Mouse (Mus musculus): ENCODE results near the gene Gpr158. TPM values are rescaled to one million over a fixed set of nuclear protein-coding genes. Genes with fewer than 3 reads are reported as not detected.
"Not testable (repeated sequence)": the region's sequence is repeated elsewhere in the genome, so short reads cannot be mapped to it uniquely, and the experiment has no call there.

Gpr158 gene
- polyA plus RNA-seq, 1 experiment from 2014 or later, result 0.08 TPM

DNA sequence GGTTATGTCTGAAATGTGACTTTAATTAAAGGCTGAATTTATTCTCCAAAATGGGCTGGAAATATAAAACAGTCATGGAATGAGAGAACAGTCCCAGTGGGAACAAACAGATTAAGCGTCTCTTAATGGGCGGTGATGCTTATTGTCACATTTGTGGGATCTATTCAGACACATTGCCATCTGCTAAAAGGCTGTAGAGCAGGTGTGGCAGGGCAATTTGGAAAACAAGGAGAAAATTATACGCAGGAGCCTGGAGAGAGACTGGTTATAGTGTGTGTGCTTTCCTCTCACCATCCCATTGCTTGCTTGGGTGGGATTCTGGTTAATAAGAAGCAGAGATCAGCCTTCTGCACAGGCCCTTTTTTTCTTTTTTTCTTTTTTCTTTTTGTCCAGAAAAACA is 32.3 kb downstream of the Gpr158 start:
- no peak for ATAC-seq (replicated peaks; ENCODE audit: low FRiP score, low TSS enrichment, low read depth)
- H3K4me3 ChIP-seq (ENCODE audit: low read depth, low read length), result no peak overlapping the region
- no peaks in the 10 kb centered on the region for H3K27me3 ChIP-seq (replicated peaks; ENCODE audit: control insufficient read depth, insufficient read depth, low read length)
- H3K9me3 ChIP-seq (ENCODE audit: control insufficient read depth, low read length), result no peaks in the 10 kb centered on the region
- 75% methylated on average over 3 of the region's 3 CpGs for WGBS
- no peak overlapping the region for H3K27ac ChIP-seq (ENCODE audit: low read depth)
- no peak overlapping the region for H3K4me2 ChIP-seq (ENCODE audit: low read length)
- DNase-seq (ENCODE audit: low spot score), result no peak
- no peaks in the 10 kb centered on the region for H3K4me1 ChIP-seq (replicated peaks; ENCODE audit: control insufficient read depth, insufficient read depth, low read length)
- H3K9ac ChIP-seq (ENCODE audit: low read length), result no peak overlapping the region
- no peaks in the 10 kb centered on the region for H3K36me3 ChIP-seq (ENCODE audit: control insufficient read depth, insufficient read depth, low read length)

DNA sequence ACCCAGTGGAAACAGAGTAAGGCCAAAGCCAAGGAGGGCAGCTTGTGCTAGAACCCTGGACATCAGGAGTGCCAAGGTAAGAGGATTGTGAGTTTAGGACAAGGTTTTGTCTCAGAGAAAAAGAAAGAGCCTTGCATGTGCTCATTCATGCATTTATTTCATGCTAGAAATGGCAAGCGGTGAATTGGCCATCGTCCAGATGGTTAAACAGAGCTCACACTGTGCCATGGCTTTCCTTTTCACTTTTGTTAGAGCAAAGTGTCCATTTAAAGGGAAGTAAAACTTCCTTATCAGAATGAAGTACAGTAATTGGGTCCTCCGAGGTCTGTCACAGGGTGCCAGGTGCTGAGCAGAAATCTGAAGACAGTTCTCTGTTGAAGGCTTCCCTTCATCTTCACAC is 38.3 kb downstream of the Gpr158 start:
- Histone ChIP-seq H3K4me3 (ENCODE audit: low read depth, low read length) (no peak overlapping the region), H3K27me3 (replicated peaks; ENCODE audit: control insufficient read depth, insufficient read depth, low read length) (no peaks in the 10 kb centered on the region), H3K36me3 (ENCODE audit: control insufficient read depth, insufficient read depth, low read length) (no peaks in the 10 kb centered on the region), H3K27ac (ENCODE audit: low read depth) (no peak overlapping the region), H3K4me1 (replicated peaks; ENCODE audit: control insufficient read depth, insufficient read depth, low read length) (no peaks in the 10 kb centered on the region), H3K9me3 (ENCODE audit: control insufficient read depth, low read length) (no peaks in the 10 kb centered on the region), H3K4me2 (ENCODE audit: low read length) (no peak overlapping the region), H3K9ac (ENCODE audit: low read length) (no peak overlapping the region)
- 92% methylated on average over 3 of the region's 3 CpGs for WGBS
- ATAC-seq (replicated peaks; ENCODE audit: low FRiP score, low TSS enrichment, low read depth) (no peak), DNase-seq (ENCODE audit: low spot score) (no peak)

DNA sequence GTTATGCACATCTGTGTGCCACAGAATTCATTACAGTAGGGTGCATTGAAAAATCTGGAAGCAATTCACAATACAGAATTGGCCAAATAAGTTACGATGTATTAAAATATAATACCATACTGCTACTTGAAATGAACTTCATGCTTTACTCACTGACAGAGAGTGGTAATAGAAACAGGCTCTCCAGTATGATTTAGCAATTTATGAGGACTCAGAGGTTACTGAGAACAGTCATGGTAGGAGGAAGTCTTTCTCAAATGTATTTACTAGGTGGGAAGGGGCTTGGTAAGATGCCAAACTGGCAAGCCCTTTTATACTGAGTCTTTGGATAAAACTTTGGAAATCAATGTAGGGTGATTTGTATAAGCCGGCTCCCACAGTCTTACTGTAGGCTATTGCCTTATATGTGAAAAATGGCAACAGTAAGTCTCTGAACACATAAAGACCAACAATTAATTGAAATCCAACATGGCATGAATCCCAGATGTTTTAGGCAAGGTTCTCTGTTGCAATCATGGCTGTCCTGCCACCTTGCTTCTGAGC is 40.2 kb downstream of the Gpr158 start:
- WGBS, result 85% methylated on average over 2 of the region's 2 CpGs
- Histone ChIP-seq H3K4me2 (ENCODE audit: low read length) (no peak overlapping the region), H3K4me1 (replicated peaks; ENCODE audit: control insufficient read depth, insufficient read depth, low read length) (no peaks in the 10 kb centered on the region), H3K36me3 (ENCODE audit: control insufficient read depth, insufficient read depth, low read length) (no peaks in the 10 kb centered on the region), H3K9ac (ENCODE audit: low read length) (no peak overlapping the region), H3K27ac (ENCODE audit: low read depth) (no peak overlapping the region), H3K9me3 (ENCODE audit: control insufficient read depth, low read length) (no peaks in the 10 kb centered on the region), H3K27me3 (replicated peaks; ENCODE audit: control insufficient read depth, insufficient read depth, low read length) (no peaks in the 10 kb centered on the region), H3K4me3 (ENCODE audit: low read depth, low read length) (no peak overlapping the region)
- DNase-seq (ENCODE audit: low spot score), result no peak
- no peak for ATAC-seq (replicated peaks; ENCODE audit: low FRiP score, low TSS enrichment, low read depth)

DNA sequence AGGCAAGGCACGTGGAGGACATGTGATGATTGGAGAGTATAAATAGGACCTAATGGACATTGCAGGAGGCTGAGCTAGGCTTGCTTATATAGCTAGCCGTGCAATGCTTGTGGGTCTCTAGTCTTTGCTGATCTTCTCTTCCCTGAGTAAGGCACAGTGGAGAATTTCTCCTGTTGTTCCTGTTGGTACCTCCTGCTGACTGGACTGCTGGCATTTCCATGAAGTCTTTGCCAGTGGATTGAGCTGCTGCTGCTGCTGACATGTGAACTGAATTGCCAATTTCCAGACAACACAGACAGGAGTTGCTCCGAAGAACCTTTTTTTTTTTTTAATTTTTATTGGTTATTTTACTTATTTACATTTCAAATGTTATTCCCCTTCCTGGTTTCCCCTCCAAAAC is 41.5 kb downstream of the Gpr158 start:
- Histone ChIP-seq H3K4me2 (ENCODE audit: low read length) (no peak overlapping the region), H3K9me3 (ENCODE audit: control insufficient read depth, low read length) (no peaks in the 10 kb centered on the region), H3K4me3 (ENCODE audit: low read depth, low read length) (no peak overlapping the region), H3K27me3 (replicated peaks; ENCODE audit: control insufficient read depth, insufficient read depth, low read length) (no peaks in the 10 kb centered on the region), H3K36me3 (ENCODE audit: control insufficient read depth, insufficient read depth, low read length) (no peaks in the 10 kb centered on the region), H3K9ac (ENCODE audit: low read length) (no peak overlapping the region), H3K4me1 (replicated peaks; ENCODE audit: control insufficient read depth, insufficient read depth, low read length) (no peaks in the 10 kb centered on the region), H3K27ac (ENCODE audit: low read depth) (no peak overlapping the region)
- 85% methylated on average over 3 of the region's 3 CpGs for WGBS
- DNase-seq (ENCODE audit: low spot score), result no peak
- ATAC-seq (replicated peaks; ENCODE audit: low FRiP score, low TSS enrichment, low read depth), result no peak

DNA sequence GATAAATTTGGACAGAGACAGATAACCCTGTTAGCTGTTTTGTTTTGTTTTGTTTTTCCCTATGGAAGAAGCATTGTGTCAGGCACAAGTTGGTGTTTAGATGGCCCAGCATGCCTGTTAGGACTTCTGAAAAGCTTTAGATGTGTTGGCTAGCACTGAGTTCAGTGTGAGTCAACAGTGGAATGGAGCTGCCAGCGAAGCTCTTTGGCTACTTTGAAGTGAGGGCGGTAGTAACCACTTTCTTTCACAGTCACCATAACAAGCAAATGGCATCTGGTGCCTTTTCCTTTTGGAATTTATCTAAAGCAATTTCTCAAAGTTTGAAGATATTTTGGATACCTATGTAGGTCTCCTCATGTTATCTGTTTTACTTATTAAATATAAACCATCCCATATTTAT is 62.9 kb downstream of the Gpr158 start:
- 78% methylated on average over 2 of the region's 2 CpGs for WGBS
- Histone ChIP-seq H3K27me3 (replicated peaks; ENCODE audit: control insufficient read depth, insufficient read depth, low read length) (no peaks in the 10 kb centered on the region), H3K9me3 (ENCODE audit: control insufficient read depth, low read length) (no peaks in the 10 kb centered on the region), H3K9ac (ENCODE audit: low read length) (no peak overlapping the region), H3K4me2 (ENCODE audit: low read length) (no peak overlapping the region), H3K27ac (ENCODE audit: low read depth) (no peak overlapping the region), H3K4me1 (replicated peaks; ENCODE audit: control insufficient read depth, insufficient read depth, low read length) (no peaks in the 10 kb centered on the region), H3K4me3 (ENCODE audit: low read depth, low read length) (no peak overlapping the region), H3K36me3 (ENCODE audit: control insufficient read depth, insufficient read depth, low read length) (no peaks in the 10 kb centered on the region)
- ATAC-seq (replicated peaks; ENCODE audit: low FRiP score, low TSS enrichment, low read depth) (no peak), DNase-seq (ENCODE audit: low spot score) (no peak)

DNA sequence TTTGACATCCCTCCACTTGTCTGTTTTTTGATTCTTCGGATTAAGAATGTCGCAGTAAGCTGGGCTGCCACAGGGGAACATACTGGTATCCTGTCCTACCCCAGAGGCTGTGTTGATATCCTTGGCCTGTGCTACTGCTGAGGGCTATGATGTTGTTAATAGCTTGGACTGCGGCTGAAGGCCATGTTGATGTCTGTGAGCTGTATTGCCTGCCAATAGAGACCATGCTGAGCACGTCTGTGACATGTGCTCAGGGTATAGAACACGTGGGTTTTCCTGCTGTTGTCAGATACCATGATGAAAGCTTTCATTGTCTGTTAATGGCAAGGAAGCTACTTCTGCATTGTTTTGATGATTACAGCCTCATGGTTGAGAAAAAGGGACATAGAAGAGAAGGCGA is 63.8 kb downstream of the Gpr158 start:
- Histone ChIP-seq H3K27ac (ENCODE audit: low read depth) (no peak overlapping the region), H3K9ac (ENCODE audit: low read length) (no peak overlapping the region)
- no peak for ATAC-seq (replicated peaks; ENCODE audit: low FRiP score, low TSS enrichment, low read depth)

DNA sequence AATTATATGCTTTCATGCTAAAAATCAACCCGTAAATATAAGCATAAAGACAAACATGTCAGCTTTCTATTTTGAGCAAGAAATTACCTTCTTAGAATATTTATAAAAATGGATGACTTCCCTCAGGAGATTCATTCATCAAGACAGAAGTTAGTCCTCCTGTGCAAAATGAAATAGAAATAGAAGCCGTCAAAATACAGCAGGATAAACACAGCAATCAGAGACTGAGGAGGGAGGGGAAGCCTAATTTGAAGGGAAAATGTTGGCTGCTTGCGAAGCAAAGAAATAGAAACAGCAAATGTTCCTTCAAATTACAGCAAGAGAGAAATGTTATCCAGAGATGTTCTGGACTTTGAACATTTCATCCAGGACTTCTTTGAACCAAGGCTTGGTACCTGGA is 72.3 kb downstream of the Gpr158 start:
- WGBS, result 90% methylated on average over 3 of the region's 3 CpGs
- no peak overlapping the region for H3K4me3 ChIP-seq (ENCODE audit: low read depth, low read length)
- H3K4me1 ChIP-seq (replicated peaks; ENCODE audit: control insufficient read depth, insufficient read depth, low read length), result no peaks in the 10 kb centered on the region
- DNase-seq (ENCODE audit: low spot score), result no peak
- H3K27ac ChIP-seq (ENCODE audit: low read depth), result no peak overlapping the region
- H3K27me3 ChIP-seq (replicated peaks; ENCODE audit: control insufficient read depth, insufficient read depth, low read length), result no peaks in the 10 kb centered on the region
- H3K36me3 ChIP-seq (ENCODE audit: control insufficient read depth, insufficient read depth, low read length), result no peaks in the 10 kb centered on the region
- H3K9me3 ChIP-seq (ENCODE audit: control insufficient read depth, low read length), result no peaks in the 10 kb centered on the region
- H3K4me2 ChIP-seq (ENCODE audit: low read length), result no peak overlapping the region
- no peak for ATAC-seq (replicated peaks; ENCODE audit: low FRiP score, low TSS enrichment, low read depth)
- no peak overlapping the region for H3K9ac ChIP-seq (ENCODE audit: low read length)

More for the DNA sequence above, 63.8 kb downstream of the Gpr158 start:
- Histone ChIP-seq H3K4me2 (ENCODE audit: low read length) (no peak overlapping the region), H3K27me3 (replicated peaks; ENCODE audit: control insufficient read depth, insufficient read depth, low read length) (no peaks in the 10 kb centered on the region), H3K36me3 (ENCODE audit: control insufficient read depth, insufficient read depth, low read length) (no peaks in the 10 kb centered on the region), H3K4me3 (ENCODE audit: low read depth, low read length) (no peak overlapping the region), H3K4me1 (replicated peaks; ENCODE audit: control insufficient read depth, insufficient read depth, low read length) (no peaks in the 10 kb centered on the region), H3K9me3 (ENCODE audit: control insufficient read depth, low read length) (no peaks in the 10 kb centered on the region)
- DNase-seq (ENCODE audit: low spot score), result no peak
- WGBS, result 79% methylated on average over 6 of the region's 6 CpGs

DNA sequence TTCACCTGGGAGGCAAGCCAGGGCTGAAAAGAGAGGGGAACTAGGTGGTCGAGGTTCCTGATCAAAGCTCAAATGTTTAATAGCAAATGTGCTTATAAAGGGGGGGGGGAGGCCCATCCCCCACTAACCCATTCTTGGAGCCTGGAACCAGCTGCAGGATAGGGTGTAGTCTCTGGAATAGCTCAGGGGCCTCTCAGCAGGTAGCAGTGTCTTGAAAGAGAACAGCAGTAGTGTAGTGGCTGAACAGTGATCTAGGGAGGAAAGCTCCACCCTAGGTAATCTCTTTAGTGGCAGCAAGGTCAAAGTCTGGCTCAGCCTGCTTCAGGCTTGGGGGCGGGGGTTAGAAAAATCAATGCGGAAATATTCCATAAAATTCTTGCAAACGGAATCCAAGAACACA is 93.3 kb downstream of the Gpr158 start:
- not testable (repeated sequence) for DNase-seq (ENCODE audit: low spot score); H3K36me3 ChIP-seq (ENCODE audit: control insufficient read depth, insufficient read depth, low read length); H3K27me3 ChIP-seq (replicated peaks; ENCODE audit: control insufficient read depth, insufficient read depth, low read length); H3K27ac ChIP-seq (ENCODE audit: low read depth); H3K4me3 ChIP-seq (ENCODE audit: low read depth, low read length); H3K4me1 ChIP-seq (replicated peaks; ENCODE audit: control insufficient read depth, insufficient read depth, low read length); H3K9ac ChIP-seq (ENCODE audit: low read length); H3K4me2 ChIP-seq (ENCODE audit: low read length); H3K9me3 ChIP-seq (ENCODE audit: control insufficient read depth, low read length)
- WGBS, result 77% methylated on average over 4 of the region's 4 CpGs
- ATAC-seq (replicated peaks; ENCODE audit: low FRiP score, low TSS enrichment, low read depth), result peak; percentile 76; the same call in 1 of the 2 replicates

DNA sequence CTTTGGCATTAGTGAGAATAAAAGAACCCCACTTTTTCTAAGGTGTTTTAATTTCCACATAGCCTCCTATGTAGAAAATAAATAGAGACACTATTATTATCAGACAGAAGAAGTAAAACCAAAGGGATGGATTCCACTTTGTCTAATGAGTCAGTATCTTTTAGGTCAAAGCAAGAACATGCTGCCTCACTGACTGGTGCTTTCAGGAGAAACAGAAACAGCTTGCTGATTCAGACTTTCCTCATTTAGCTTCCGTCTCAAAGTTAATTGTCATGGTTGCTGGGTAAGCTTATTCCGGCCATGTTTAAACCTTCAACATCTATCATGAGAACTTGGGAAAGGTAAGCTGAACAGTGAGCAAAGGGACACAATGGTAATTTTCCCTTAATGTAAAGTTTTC is 107.6 kb downstream of the Gpr158 start:
- no peaks in the 10 kb centered on the region for H3K36me3 ChIP-seq (ENCODE audit: control insufficient read depth, insufficient read depth, low read length)
- no peaks in the 10 kb centered on the region for H3K9me3 ChIP-seq (ENCODE audit: control insufficient read depth, low read length)
- no peak overlapping the region for H3K27ac ChIP-seq (ENCODE audit: low read depth)
- no peaks in the 10 kb centered on the region for H3K27me3 ChIP-seq (replicated peaks; ENCODE audit: control insufficient read depth, insufficient read depth, low read length)
- H3K9ac ChIP-seq (ENCODE audit: low read length), result no peak overlapping the region
- 94% methylated on average over 2 of the region's 2 CpGs for WGBS
- H3K4me3 ChIP-seq (ENCODE audit: low read depth, low read length), result no peak overlapping the region
- no peak for ATAC-seq (replicated peaks; ENCODE audit: low FRiP score, low TSS enrichment, low read depth)
- no peaks in the 10 kb centered on the region for H3K4me1 ChIP-seq (replicated peaks; ENCODE audit: control insufficient read depth, insufficient read depth, low read length)
- DNase-seq (ENCODE audit: low spot score), result no peak
- no peak overlapping the region for H3K4me2 ChIP-seq (ENCODE audit: low read length)

Measured in intestine, embryonic 14.5 days (tissue).